Mouse (Mus musculus) bone marrow macrophage, adult 2 months (primary cell): Measurements from ENCODE around the gene Tbc1d2b.

ENCODE experiments used
- CTCF ChIP-seq: IDR thresholded peaks from 2 replicates; pipeline ENCODE4 v1.5.1; 2012; ENCODE audit warnings: low read depth, mild to moderate bottlenecking, low read length, moderate library complexity
- POLR2A ChIP-seq: IDR thresholded peaks from 2 replicates; pipeline ENCODE4 v1.6.1; 2012; ENCODE audit warnings: mild to moderate bottlenecking, low read depth, low read length, borderline replicate concordance

DNA sequence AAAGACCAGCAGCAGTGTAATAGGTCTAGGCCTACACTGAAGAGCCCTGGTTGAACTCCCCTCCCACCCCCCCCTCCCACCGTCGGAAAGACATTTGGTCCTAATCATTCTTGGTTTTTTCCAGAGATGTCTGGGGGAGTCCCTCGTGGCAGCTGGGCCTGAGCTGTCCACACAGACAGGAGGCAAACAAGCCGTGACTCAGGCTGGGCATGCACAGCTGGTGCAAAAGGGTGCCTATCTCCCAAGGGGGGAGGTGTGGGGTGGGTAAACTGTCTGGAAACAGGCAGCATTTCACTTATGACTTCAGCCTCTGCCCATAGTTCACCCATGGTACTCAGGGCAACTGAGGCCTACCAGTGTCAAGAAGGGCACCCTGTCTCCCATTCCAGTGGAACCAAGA lies 69.1 kb downstream of the Tbc1d2b start:
- TF ChIP-seq CTCF, result no peak
- TF ChIP-seq POLR2A, result no peak
